Mouse (Mus musculus): ENCODE measurements around the gene Naalad2. TPM values are rescaled to one million over a fixed set of nuclear protein-coding genes. Genes with fewer than 3 reads are reported as not detected.
"Not testable (repeated sequence)": the region's sequence is repeated elsewhere in the genome, so short reads cannot be mapped to it uniquely, and the experiment has no call there.

Naalad2 gene
- polyA plus RNA-seq, 1 experiment from 2014 or later, result 1.7 TPM

GRCm38 (mm10) chr9:18291571-18292429, 111.0 kb downstream of the Naalad2 start, which contains the start of gene Chordc1:
Gene Chordc1, plus strand, starts transcription at chr9:18292125.
- H3K36me3 ChIP-seq, result peaks cover 3% of the 10 kb centered on the region; the same call in 1 of the 2 replicates
- H3K27me3 ChIP-seq, result no peaks in the 10 kb centered on the region
- 4% methylated on average over 49 of the region's 49 CpGs for WGBS
- H3K9me3 ChIP-seq, result no peaks in the 10 kb centered on the region
- H3K27ac ChIP-seq (replicated peaks), result peak within 1 kb of the TSS; percentile 76
- peak; percentile 99 for ATAC-seq (ENCODE audit: low FRiP score, low read depth)
- peak within 1 kb of the TSS; percentile 79 for H3K9ac ChIP-seq (replicated peaks)
- H3K4me2 ChIP-seq (replicated peaks), result peak within 1 kb of the TSS; percentile 81
- peaks cover 11% of the 10 kb centered on the region for H3K4me1 ChIP-seq
- H3K4me3 ChIP-seq, result peak within 1 kb of the TSS; percentile 68

- not testable (repeated sequence) for H3K36me3 ChIP-seq; H3K4me1 ChIP-seq; H3K4me3 ChIP-seq; H3K4me2 ChIP-seq (replicated peaks); H3K9me3 ChIP-seq; H3K9ac ChIP-seq (replicated peaks); H3K27me3 ChIP-seq; H3K27ac ChIP-seq (replicated peaks); ATAC-seq (ENCODE audit: low FRiP score, low read depth)
- WGBS, result 37% methylated on average over 5 of the region's 5 CpGs
Measured at GRCm38 (mm10) chr9:18278693-18279092, 124.1 kb downstream of the Naalad2 start.

GRCm38 (mm10) chr9:18277497-18277896, 125.3 kb downstream of the Naalad2 start:
- Histone ChIP-seq H3K9ac (replicated peaks) (no peak overlapping the region), H3K9me3 (no peaks in the 10 kb centered on the region), H3K4me3 (no peak overlapping the region), H3K4me2 (replicated peaks) (no peak overlapping the region), H3K36me3 (no peaks in the 10 kb centered on the region), H3K4me1 (no peaks in the 10 kb centered on the region), H3K27ac (replicated peaks) (no peak overlapping the region), H3K27me3 (no peaks in the 10 kb centered on the region)
- 55% methylated on average over 1 of the region's 1 CpGs for WGBS
- peak; percentile 73; the same call in 1 of the 2 replicates for ATAC-seq (ENCODE audit: low FRiP score, low read depth)

- Histone ChIP-seq H3K36me3 (no peaks in the 10 kb centered on the region), H3K27ac (replicated peaks) (no peak overlapping the region), H3K9ac (replicated peaks) (no peak overlapping the region), H3K27me3 (no peaks in the 10 kb centered on the region), H3K4me2 (replicated peaks) (no peak overlapping the region), H3K4me3 (no peak overlapping the region), H3K9me3 (no peaks in the 10 kb centered on the region), H3K4me1 (no peaks in the 10 kb centered on the region)
- 52% methylated on average over 2 of the region's 2 CpGs for WGBS
- no peak for ATAC-seq (ENCODE audit: low FRiP score, low read depth)
Measured at GRCm38 (mm10) chr9:18276844-18277243, 126.0 kb downstream of the Naalad2 start.

- no peak for ATAC-seq (ENCODE audit: low FRiP score, low read depth)
Measured at GRCm38 (mm10) chr9:18275901-18276300, 126.9 kb downstream of the Naalad2 start.

More at GRCm38 (mm10) chr9:18275901-18276300, 126.9 kb downstream of the Naalad2 start:
- no peak overlapping the region for H3K4me3 ChIP-seq
- no peak overlapping the region for H3K27ac ChIP-seq (replicated peaks)
- no peaks in the 10 kb centered on the region for H3K4me1 ChIP-seq
- WGBS, result 95% methylated on average over 1 of the region's 1 CpGs
- H3K9me3 ChIP-seq, result no peaks in the 10 kb centered on the region
- no peak overlapping the region for H3K4me2 ChIP-seq (replicated peaks)
- H3K36me3 ChIP-seq, result no peaks in the 10 kb centered on the region
- no peaks in the 10 kb centered on the region for H3K27me3 ChIP-seq
- no peak overlapping the region for H3K9ac ChIP-seq (replicated peaks)

Other genes starting within 250 kb of the Naalad2 start
- gene Chordc1, start 110.9 kb downstream of the Naalad2 start, polyA plus RNA-seq (2016; fragmentation: Nextera tagmentation; extraction: Ambion mirVana), result 134 and 159 TPM in 2 replicates
- not detected in 2 replicates for gene Ubtfl1, start 1.4 kb upstream of the Naalad2 start, polyA plus RNA-seq (2016; fragmentation: Nextera tagmentation; extraction: Ambion mirVana)
- 0.14 TPM in 1 of 2 replicates, not detected in the other for gene Mbd3l2, start 27.7 kb upstream of the Naalad2 start, polyA plus RNA-seq (2016; fragmentation: Nextera tagmentation; extraction: Ambion mirVana)
- 26.3 and 26.8 TPM in 2 replicates for gene Zfp558, start 75.3 kb upstream of the Naalad2 start, polyA plus RNA-seq (2016; fragmentation: Nextera tagmentation; extraction: Ambion mirVana)
- gene Mbd3l1, start 75.4 kb upstream of the Naalad2 start, polyA plus RNA-seq (2016; fragmentation: Nextera tagmentation; extraction: Ambion mirVana), result not detected in 2 replicates